Comparison of ENCODE assay signal across 27 mouse cellular contexts in genomic region chr13:55430566-55430965, GRCm38 (mm10). TPM values are rescaled to one million over a fixed set of nuclear protein-coding genes. Genes with fewer than 3 reads are reported as not detected.
DNase-seq lines count a peak whose midpoint lies in the region; TF ChIP-seq lines count a peak whose summit lies in the region.
"Had no signal": no experiment of that assay in that cellular context is flagged by ENCODE, and none has a peak within 500 bp of the region (broad histone marks: within the 10 kb centered on the region; RNA-seq: fewer than 3 reads in every experiment).

No protein-coding gene starts in this region.

- H3K27me3 ChIP-seq in thymus, adult 2 months (ENCODE audit: control insufficient read depth, insufficient read depth, low read length) = no peaks in the 10 kb centered on the region
- H3K27me3 ChIP-seq: Patski had no signal

- peak; percentile 75 to 85 for DNase-seq in adrenal gland, adult (ENCODE audit: inconsistent age in 2 of 2, low spot score in 1 of 2)
- no peak for DNase-seq in adrenal gland, adult 18-20 months (ENCODE audit: low spot score in 2 of 2)
- DNase-seq in gastrocnemius, postnatal 14 days = peak; percentile 20
- DNase-seq in gastrocnemius, postnatal 36 days = no peak
- no peak for DNase-seq in thymus, adult 2 months
- DNase-seq in thymus, postnatal 0 days (ENCODE audit: low spot score) = no peak
- DNase-seq in cerebellum, adult 8-10 months = no peak
- no peak for DNase-seq in frontal cortex, postnatal 14 days (ENCODE audit: low spot score in 2 of 2)
- DNase-seq: cerebellum, adult 18-20 months; cerebellum, postnatal 10 days; gastrocnemius, postnatal 10 days; heart, adult 11 months; heart, postnatal 36 days had no signal

- H3K36me3 ChIP-seq in thymus, adult 2 months (ENCODE audit: control insufficient read depth, insufficient read depth, low read length) = no peaks in the 10 kb centered on the region
- H3K36me3 ChIP-seq: embryonic facial prominence, embryonic 10.5 days; forebrain, embryonic 10.5 days; heart, embryonic 13.5 days had no signal

- H3K27ac ChIP-seq in thymus, adult 2 months (ENCODE audit: control insufficient read depth, insufficient read depth, low read length) = peak overlapping the region; percentile 38; the same call in 1 of the 2 replicates
- H3K27ac ChIP-seq: embryonic facial prominence, embryonic 10.5 days; forebrain, embryonic 10.5 days; heart, embryonic 13.5 days had no signal

- 96% methylated on average over 2 of the region's 2 CpGs for WGBS in thymus, adult 2 months

- TF ChIP-seq CTCF in thymus, adult 2 months (IDR thresholded peaks at IDR 0.05; ENCODE audit: borderline replicate concordance, control insufficient read depth, extremely low read depth, insufficient read depth, low read length, poor library complexity) = no peak

- H3K4me1 ChIP-seq in thymus, adult 2 months (replicated peaks; ENCODE audit: control insufficient read depth, insufficient read depth, low read length) = peaks cover 26% of the 10 kb centered on the region
- H3K4me1 ChIP-seq: forebrain, embryonic 10.5 days; heart, embryonic 13.5 days had no signal

- intact Hi-C loops in gastrocnemius, postnatal 14 days (cut with DNase I; ENCODE audit: low total_unique reads) = no loop called here
- intact Hi-C loops in gastrocnemius, postnatal 36 days (cut with DNase I) = no loop called here

- TF ChIP-seq POLR2A in thymus, adult 2 months (IDR thresholded peaks at IDR 0.05; ENCODE audit: control insufficient read depth, extremely low read depth, insufficient read depth, low read length, poor library complexity) = no peak

- no peak overlapping the region for H3K4me3 ChIP-seq in thymus, adult 2 months (ENCODE audit: control insufficient read depth, insufficient read depth, low read length)
- H3K4me3 ChIP-seq: embryonic facial prominence, embryonic 10.5 days; forebrain, embryonic 10.5 days; heart, embryonic 13.5 days had no signal

RNA-seq across cellular contexts. Expression of gene F12, which starts 4.0 kb away (rescaled TPM):
- not detected for total RNA-seq in adrenal gland, adult 18-20 months (2021)
- total RNA-seq in gastrocnemius, postnatal 14 days (2021) = not detected
- total RNA-seq in gastrocnemius, postnatal 36 days (2021) = not detected
- polyA plus RNA-seq in thymus, adult 2 months (2012; rRNA removed) = 0.39 and 1.6 TPM in 2 replicates
- 0.12 TPM in 1 of 2 replicates, not detected in the other for polyA plus RNA-seq in thymus, postnatal 0 days (2015; fragmentation: Nextera tagmentation; extraction: Ambion mirVana)
- total RNA-seq: heart, postnatal 36 days; MEL had no signal
- polyA plus RNA-seq: activated CD4-positive, CD25-positive, alpha-beta regulatory T cell, adult 4 months; C2C12; embryonic facial prominence, embryonic 10.5 days; embryonic facial prominence, embryonic 14.5 days; forebrain, embryonic 10.5 days; forebrain, embryonic 14.5 days; heart, postnatal 0 days; hindbrain, embryonic 11.5 days; Patski had no signal

RNA-seq across cellular contexts. Expression of gene Grk6, which starts 14.3 kb away (rescaled TPM):
- total RNA-seq in adrenal gland, adult 18-20 months (2021) = 10 to 100 TPM; 27.1 to 33.1 TPM
- total RNA-seq in gastrocnemius, postnatal 14 days (2021) = 10 to 100 TPM; 12.1 to 12.6 TPM
- 10 to 100 TPM in 1 of 2 experiments, 1 to 10 TPM in 1; 9.1 to 10.8 TPM for total RNA-seq in gastrocnemius, postnatal 36 days (2021)
- 228 and 238 TPM in 2 replicates for polyA plus RNA-seq in thymus, adult 2 months (2012; rRNA removed)
- polyA plus RNA-seq in thymus, postnatal 0 days (2015; fragmentation: Nextera tagmentation; extraction: Ambion mirVana) = 76.9 and 87.8 TPM in 2 replicates

RNA-seq across cellular contexts. Expression of gene Pfn3, which starts 15.5 kb away (rescaled TPM):
- not detected for total RNA-seq in adrenal gland, adult 18-20 months (2021)
- not detected for total RNA-seq in gastrocnemius, postnatal 14 days (2021)
- total RNA-seq in gastrocnemius, postnatal 36 days (2021) = not detected
- not detected in 2 replicates for polyA plus RNA-seq in thymus, adult 2 months (2012; rRNA removed)
- polyA plus RNA-seq in thymus, postnatal 0 days (2015; fragmentation: Nextera tagmentation; extraction: Ambion mirVana) = not detected in 2 replicates
- total RNA-seq: gastrocnemius, postnatal 10 days; heart, postnatal 36 days; MEL had no signal
- polyA plus RNA-seq: activated CD4-positive, CD25-positive, alpha-beta regulatory T cell, adult 4 months; C2C12; embryonic facial prominence, embryonic 10.5 days; forebrain, embryonic 10.5 days; heart, embryonic 13.5 days; heart, postnatal 0 days; hindbrain, embryonic 11.5 days; inflammation-experienced regulatory T-cells, adult 6 months; intestine, postnatal 0 days; Patski had no signal

RNA-seq across cellular contexts. Expression of gene Slc34a1, which starts 32.6 kb away (rescaled TPM):
- total RNA-seq in adrenal gland, adult 18-20 months (2021) = 1 to 10 TPM in 1 of 2 experiments, not detected in 1; 2.9 TPM
- total RNA-seq in gastrocnemius, postnatal 14 days (2021) = not detected
- total RNA-seq in gastrocnemius, postnatal 36 days (2021) = not detected
- polyA plus RNA-seq in thymus, adult 2 months (2012; rRNA removed) = 0.83 and 6.0 TPM in 2 replicates
- 0.06 and 0.07 TPM in 2 replicates for polyA plus RNA-seq in thymus, postnatal 0 days (2015; fragmentation: Nextera tagmentation; extraction: Ambion mirVana)
- total RNA-seq: heart, postnatal 36 days; MEL had no signal
- polyA plus RNA-seq: activated CD4-positive, CD25-positive, alpha-beta regulatory T cell, adult 4 months; C2C12; embryonic facial prominence, embryonic 10.5 days; embryonic facial prominence, embryonic 14.5 days; forebrain, embryonic 10.5 days; forebrain, embryonic 14.5 days; heart, embryonic 13.5 days; heart, postnatal 0 days; hindbrain, embryonic 11.5 days; hindbrain, embryonic 16.5 days; Patski had no signal

RNA-seq across cellular contexts. Expression of gene Prr7, which starts 33.5 kb away (rescaled TPM):
- total RNA-seq in adrenal gland, adult 18-20 months (2021) = 1 to 10 TPM; 1.9 to 2.2 TPM
- total RNA-seq in gastrocnemius, postnatal 14 days (2021) = 1 to 10 TPM; 1.0 to 1.6 TPM
- under 1 TPM; 0.62 to 0.77 TPM for total RNA-seq in gastrocnemius, postnatal 36 days (2021)
- 33.8 and 52.2 TPM in 2 replicates for polyA plus RNA-seq in thymus, adult 2 months (2012; rRNA removed)
- polyA plus RNA-seq in thymus, postnatal 0 days (2015; fragmentation: Nextera tagmentation; extraction: Ambion mirVana) = 0.27 and 0.46 TPM in 2 replicates
- polyA plus RNA-seq: activated CD4-positive, CD25-positive, alpha-beta regulatory T cell, adult 4 months; heart, embryonic 13.5 days had no signal

Comparison
In these comparisons a context has a peak if more than half of its experiments do, and no peak if none do; other contexts are left out.
1. DNase-seq: peak in adrenal gland, adult (2 of 2) and gastrocnemius, postnatal 14 days (single experiment); none in adrenal gland, adult 18-20 months (0 of 2), gastrocnemius, postnatal 36 days (0 of 2), thymus, adult 2 months (single experiment), thymus, postnatal 0 days (single experiment), cerebellum, adult 8-10 months (single experiment) and frontal cortex, postnatal 14 days (0 of 2).